Mouse (Mus musculus) ES-E14 (cell line): ENCODE data around the gene Tbc1d13.

ENCODE experiments used
- HCFC1 ChIP-seq: IDR thresholded peaks from 2 replicates; pipeline ENCODE4 v1.6.1; 2012; ENCODE audit warnings: low read length, inconsistent platforms, borderline replicate concordance; ENCODE audit not compliant: insufficient read depth
- MAFK ChIP-seq: IDR thresholded peaks from 2 replicates; pipeline ENCODE4 v1.6.1; 2014; ENCODE audit warnings: mild to moderate bottlenecking, low read depth, low read length, inconsistent platforms; ENCODE audit not compliant: insufficient read depth
- ZC3H11A ChIP-seq: IDR thresholded peaks from 2 replicates; pipeline ENCODE4 v1.6.1; 2012; ENCODE audit warnings: low read depth, mild to moderate bottlenecking, inconsistent platforms, low read length, borderline replicate concordance
- ZNF384 ChIP-seq: IDR thresholded peaks from 2 replicates; pipeline ENCODE4 v1.6.1; 2012; ENCODE audit warnings: low read depth, low read length, inconsistent platforms

DNA sequence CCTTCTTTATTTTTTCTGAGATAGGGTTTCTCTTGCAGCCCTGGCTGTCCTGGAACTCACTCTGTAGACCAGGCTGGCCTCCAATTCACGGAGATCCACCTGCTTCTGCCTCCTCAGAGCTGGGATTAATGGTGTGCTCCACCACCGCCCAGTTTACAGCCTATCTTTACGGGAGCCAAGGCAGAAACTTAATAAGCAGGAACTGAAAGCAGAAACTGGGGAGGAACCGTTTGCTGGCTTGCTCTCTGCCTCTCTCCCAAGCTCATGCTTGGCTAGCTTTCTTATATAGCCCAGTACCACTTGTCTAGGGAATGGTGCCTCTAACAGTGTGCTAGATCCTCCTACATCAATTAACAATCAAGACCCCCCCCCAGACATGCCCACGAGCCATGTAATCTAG is 49.4 kb upstream of the Tbc1d13 start:
- TF ChIP-seq MAFK (no peak), HCFC1 (no peak), ZNF384 (no peak), ZC3H11A (no peak)
